Mouse (Mus musculus): ENCODE measurements around the gene Ino80d.
A peak's percentile ranks its signal among the peaks of the same experiment; 100 is the strongest.
"Not testable (repeated sequence)": the region's sequence is repeated elsewhere in the genome, so short reads cannot be mapped to it uniquely, and the experiment has no call there.

Ino80d gene

DNA sequence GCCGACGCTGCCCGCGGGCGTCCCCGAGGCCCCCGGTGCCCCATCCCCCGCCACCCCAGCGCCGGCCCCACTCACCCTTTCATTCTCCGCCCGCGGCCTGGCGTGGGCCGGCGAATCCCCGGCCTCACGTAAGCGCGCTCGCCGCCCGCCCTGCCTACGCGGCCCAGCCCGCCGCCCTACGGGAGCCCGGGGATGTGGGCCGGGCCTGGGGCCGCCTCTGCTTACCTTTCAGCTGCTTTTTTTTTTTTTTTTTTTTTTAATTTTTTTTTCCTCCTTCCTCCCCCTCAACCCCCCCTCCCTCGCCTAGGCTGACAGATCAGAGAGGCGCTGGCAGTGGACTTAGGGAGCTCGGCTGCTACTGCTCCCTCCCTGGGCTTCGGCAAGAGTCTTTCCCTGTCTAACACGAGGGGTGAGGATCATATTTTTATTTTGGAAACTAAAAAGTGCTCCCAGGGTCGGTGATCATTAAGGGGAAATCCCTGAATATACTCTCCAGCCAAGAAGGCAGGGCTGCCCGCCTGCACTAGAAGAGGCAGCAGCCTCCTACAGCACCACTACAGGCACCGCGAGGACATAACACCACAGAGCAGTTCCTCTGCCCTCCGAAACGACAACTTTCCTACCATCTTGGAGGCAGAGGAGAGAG is at the start of gene Ino80d:
TSS of gene Ino80d (minus strand) at position 532 of the 646 bp plus-strand sequence.
- peak; percentile 66 for DNase-seq (ENCODE audit: low read depth, low spot score)

GRCm38 (mm10) chr1:63140231-63140630 is 25.8 kb upstream of the Ino80d start:
- DNase-seq (ENCODE audit: low read depth, low spot score), result no peak

GRCm38 (mm10) chr1:63138586-63138985 is 24.1 kb upstream of the Ino80d start:
- not testable (repeated sequence) for DNase-seq (ENCODE audit: low read depth, low spot score)

- no peak for DNase-seq (ENCODE audit: low read depth, low spot score)
Measured at GRCm38 (mm10) chr1:63137971-63138370, 23.5 kb upstream of the Ino80d start.

- DNase-seq (ENCODE audit: low read depth, low spot score), result no peak
Measured at GRCm38 (mm10) chr1:63134530-63134929, 20.1 kb upstream of the Ino80d start.

GRCm38 (mm10) chr1:63131766-63132165 is 17.3 kb upstream of the Ino80d start:
- no peak for DNase-seq (ENCODE audit: low read depth, low spot score)

GRCm38 (mm10) chr1:63130883-63131282 is 16.4 kb upstream of the Ino80d start:
- DNase-seq (ENCODE audit: low read depth, low spot score), result no peak

GRCm38 (mm10) chr1:63129857-63130690 is 15.6 kb upstream of the Ino80d start:
- no peak for DNase-seq (ENCODE audit: low read depth, low spot score)

GRCm38 (mm10) chr1:63129273-63129672 is 14.8 kb upstream of the Ino80d start:
- no peak for DNase-seq (ENCODE audit: low read depth, low spot score)

- no peak for DNase-seq (ENCODE audit: low read depth, low spot score)
Measured at GRCm38 (mm10) chr1:63126206-63126605, 11.7 kb upstream of the Ino80d start.

DNA sequence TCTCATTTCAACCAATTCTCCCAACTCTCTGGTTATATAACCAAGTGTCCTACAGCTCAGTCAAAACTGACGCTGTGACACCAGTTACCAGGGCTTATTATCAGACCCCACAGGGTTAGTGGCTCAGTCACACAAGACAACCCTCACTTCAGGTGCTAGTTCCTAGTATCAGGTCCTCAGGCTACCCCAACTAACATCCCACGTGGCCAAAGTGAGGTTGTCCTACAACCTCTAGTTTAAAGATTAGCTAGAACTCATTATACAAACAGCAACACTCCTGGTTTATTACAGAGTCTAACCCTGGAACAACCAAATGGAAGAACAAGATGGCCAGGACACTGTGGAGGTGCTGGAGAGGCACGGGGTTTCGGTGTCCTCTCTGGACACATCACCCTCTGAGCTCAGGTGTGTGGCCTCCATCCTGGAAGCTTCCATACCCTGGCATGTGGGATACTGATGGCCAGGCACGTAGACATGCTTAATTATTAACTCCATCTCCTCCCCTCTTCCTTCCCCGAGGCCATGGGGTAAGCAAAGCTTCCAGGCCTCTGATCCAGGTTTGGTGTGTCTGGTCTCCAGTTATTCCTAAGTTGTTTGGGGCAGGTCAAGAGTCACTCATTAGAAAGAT is 9.5 kb upstream of the Ino80d start:
- DNase-seq (ENCODE audit: low read depth, low spot score), result no peak

- DNase-seq (ENCODE audit: low read depth, low spot score), result no peak
Measured at GRCm38 (mm10) chr1:63122005-63122404, 7.5 kb upstream of the Ino80d start.

GRCm38 (mm10) chr1:63120382-63120781 is 5.9 kb upstream of the Ino80d start:
- no peak for DNase-seq (ENCODE audit: low read depth, low spot score)

DNA sequence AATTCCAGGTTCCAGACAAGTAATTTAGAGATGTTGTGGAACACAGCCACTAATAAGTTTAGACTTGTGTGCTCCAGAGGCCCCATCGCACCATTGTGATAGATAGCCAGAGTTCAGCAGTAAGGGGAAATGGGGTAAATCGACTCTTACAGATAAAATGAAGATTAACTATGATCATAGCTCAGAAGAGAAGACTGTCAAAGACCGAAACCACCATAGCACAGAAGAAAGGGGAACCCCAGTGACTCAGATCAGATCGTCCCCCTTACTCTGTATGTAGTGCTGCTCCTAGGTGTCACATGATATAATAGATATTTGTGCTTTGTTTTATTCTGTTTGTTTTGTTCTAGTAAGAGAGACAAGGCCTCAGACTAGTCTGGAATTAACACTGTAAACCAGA is 5.2 kb upstream of the Ino80d start:
- DNase-seq (ENCODE audit: low read depth, low spot score), result no peak

DNA sequence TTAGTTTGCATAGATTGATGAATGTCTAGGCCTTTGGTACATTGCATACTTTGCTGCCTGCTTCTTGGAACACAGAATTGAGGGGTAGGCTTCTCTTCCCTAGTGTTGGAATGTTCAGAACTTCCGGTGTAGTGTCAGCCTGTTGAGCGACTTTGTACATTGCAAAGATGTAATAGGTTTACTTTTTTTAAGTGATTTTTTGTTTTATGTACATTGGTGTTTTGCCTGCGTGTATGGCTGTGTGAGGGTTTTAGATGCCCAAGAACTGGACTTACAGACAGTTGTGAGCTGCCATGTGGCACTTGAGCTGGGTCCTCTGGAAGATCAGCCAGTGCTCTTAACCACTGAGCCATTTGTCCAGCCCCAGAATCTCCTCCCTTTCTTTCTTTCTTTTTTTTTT is 1.1 kb upstream of the Ino80d start:
- DNase-seq (ENCODE audit: low read depth, low spot score), result no peak

GRCm38 (mm10) chr1:63115096-63115495 is 629 bp upstream of the Ino80d start:
- no peak for DNase-seq (ENCODE audit: low read depth, low spot score)

- peak; percentile 28 for DNase-seq (ENCODE audit: low read depth, low spot score)
Measured at GRCm38 (mm10) chr1:63113274-63114135, 962 bp downstream of the Ino80d start.

DNA sequence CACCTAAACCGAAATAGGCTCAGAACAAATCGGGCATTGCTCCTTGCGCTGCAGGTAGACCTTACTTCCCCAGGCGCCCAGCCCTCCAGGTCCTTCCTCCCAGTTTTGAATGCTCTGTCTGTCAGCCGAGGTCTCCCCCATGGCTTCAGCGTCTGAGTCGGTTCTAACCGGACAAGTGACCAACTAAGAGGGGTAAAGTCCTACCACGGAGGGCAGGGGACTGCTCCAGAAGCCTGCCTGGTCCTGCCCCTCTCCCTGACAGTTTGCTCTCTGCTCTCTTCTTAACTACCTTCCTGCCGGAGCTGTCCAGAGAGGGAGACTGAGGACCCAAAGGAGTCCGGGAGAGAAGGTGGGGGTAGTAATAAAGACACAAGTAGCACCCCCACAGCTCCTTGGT is 1.6 kb downstream of the Ino80d start:
- no peak for DNase-seq (ENCODE audit: low read depth, low spot score)

- DNase-seq (ENCODE audit: low read depth, low spot score), result no peak
Measured at GRCm38 (mm10) chr1:63112151-63112864, 2.2 kb downstream of the Ino80d start.

DNA sequence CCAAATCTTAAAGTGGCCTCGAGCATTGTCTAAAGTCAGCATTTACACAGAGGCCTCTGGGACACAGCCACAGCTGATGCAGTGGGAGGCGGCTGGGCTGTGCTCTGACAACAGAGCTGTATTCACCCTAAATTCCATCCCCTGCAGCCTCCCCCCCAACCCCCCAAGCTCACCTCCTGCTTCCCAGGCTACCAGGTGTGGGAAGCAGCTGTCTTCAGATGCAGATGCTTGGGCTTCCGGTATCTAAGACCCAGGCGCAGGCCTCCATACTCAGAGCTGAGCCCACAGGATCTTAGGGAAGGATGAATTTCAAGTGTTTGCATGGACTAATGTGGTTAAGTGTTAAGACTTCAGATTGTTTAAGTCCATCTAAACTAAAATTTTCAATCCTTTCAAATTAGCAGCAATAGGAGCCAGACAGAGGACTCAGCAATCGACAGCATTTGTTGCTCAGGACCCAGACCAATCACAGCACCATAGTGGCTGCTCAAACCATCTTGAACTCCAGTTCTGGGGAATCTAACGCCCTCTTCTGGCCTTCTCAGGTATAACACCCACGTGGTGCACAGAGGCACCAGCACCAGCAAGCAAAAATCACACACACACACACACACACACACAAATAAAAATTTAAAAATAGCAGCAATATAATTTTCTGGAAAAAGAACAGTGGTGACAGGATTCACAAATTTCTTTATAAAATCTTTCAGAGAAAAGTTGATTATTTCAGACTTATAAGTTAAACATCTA is 3.8 kb downstream of the Ino80d start:
- no peak for DNase-seq (ENCODE audit: low read depth, low spot score)

All from retina, postnatal 7 days (tissue).